Mouse (Mus musculus) embryo, embryonic 9.5 days (tissue): ENCODE results near the gene Gm27021.
A peak's percentile ranks its signal among the peaks of the same experiment; 100 is the strongest.

Experiments
- DNase-seq: peaks from one replicate; pipeline ENCODE4 v3.0.0-alpha.2; 2017; ENCODE audit errors: extremely low spot score

The Gm27021 gene

DNA sequence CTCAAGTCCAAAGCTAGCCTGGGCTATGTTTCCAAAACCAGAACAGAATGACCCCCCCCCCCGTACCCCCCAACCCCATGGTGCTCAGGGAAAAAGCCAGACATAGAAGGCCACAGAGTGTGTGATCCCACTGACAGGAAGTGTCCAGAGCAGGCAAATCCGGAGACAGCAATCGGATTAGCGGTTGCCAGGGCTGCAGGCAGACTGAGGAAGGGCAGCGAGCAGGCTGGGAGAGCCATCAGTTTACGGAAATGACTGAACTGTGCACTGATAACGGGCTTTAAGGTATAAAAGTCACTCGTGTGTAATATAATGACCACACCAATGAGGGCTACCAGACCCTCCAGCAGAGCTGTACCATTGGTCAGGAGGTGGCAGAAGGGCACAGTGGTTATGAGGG lies 26.6 kb downstream of the Gm27021 start:
- DNase-seq: no peak

DNA sequence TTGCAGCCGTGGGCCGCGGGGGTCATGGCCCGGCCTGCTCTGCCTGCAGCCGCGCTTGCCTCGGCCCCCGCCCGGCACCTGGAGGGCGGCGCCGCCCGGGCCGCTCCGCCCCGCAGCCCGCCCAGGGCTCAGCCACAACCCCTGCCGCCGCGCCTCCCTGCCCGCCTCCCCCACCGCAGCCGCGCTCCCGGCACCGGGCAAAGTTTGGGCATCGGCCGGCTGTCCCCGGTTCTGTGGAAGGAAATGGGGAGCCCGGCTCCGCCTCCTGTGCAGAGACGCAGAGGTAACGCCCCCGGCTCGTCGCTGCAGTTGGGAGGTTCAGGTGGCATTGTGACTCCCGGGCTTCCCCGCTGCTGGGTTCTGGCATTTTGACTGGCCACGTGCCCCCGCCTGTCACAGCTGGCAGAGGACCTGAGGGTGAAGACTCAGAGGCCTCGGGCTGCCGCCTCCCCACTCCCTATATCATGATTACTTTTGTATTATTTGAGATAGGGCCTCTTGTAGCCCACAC lies 33.5 kb downstream of the Gm27021 start:
- DNase-seq: peak; percentile 42

DNA sequence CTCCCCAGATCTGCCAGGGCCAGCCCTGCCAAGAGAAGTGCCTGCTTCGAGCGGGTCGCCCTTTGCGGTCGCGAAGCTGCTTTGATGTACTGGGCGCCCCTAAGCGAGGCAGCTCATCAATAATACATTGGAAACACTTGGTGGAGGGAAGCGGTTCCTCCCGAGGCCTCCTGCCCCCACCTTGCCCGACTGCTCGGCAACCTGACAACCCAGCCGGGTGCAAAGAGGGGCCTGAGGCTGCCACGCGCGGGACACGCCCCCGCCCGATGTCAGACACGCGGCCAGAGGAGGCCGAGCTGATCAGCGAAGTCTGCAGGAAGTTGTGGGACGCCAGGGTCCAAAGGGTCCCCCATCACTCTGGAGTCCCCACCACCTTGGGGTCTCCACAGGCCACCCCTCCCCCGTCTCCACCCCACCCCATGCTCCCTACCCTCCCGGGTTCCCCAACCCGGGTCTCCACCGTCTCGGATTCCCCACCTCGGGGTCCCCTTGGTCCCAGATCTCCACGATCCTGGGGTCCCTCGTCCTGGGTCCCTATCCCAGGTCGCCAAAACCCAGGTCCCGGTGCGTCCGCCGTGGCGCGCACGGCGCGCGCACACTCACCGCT lies 34.1 kb downstream of the Gm27021 start:
- no peak for DNase-seq

DNA sequence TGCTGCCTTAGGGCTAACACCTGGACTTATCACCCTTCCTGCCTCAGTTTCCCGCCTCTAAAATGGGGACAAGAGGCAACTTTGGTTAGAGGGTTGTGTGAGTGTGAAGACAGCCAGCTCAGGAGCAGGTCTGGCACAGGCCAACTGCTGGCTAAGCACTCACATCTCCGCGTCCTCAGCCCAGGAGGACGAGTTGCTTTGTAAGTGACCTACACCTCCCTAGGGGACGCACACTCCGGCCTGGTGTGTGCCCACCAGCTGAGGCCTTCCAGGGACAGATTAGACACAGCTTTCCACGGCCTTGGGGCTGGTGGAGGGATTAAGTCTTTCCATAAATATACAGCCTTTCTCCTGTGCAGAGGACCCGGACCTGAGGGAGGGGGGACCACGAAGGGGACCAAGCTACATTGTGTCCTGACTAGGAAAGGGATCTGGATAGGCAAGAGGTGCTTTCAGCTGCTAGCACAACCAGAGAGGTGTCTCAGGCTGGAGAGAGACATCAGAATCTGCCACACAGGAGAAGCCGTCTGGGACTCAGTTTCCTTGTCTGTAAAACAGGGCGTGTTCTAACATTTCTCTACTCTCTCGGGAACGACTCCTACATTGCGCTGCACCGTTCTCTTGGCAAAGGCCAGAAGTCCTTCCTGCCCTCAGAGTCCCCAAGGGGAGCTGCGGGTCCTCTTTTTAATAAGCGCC lies 34.8 kb downstream of the Gm27021 start:
- DNase-seq: no peak

DNA sequence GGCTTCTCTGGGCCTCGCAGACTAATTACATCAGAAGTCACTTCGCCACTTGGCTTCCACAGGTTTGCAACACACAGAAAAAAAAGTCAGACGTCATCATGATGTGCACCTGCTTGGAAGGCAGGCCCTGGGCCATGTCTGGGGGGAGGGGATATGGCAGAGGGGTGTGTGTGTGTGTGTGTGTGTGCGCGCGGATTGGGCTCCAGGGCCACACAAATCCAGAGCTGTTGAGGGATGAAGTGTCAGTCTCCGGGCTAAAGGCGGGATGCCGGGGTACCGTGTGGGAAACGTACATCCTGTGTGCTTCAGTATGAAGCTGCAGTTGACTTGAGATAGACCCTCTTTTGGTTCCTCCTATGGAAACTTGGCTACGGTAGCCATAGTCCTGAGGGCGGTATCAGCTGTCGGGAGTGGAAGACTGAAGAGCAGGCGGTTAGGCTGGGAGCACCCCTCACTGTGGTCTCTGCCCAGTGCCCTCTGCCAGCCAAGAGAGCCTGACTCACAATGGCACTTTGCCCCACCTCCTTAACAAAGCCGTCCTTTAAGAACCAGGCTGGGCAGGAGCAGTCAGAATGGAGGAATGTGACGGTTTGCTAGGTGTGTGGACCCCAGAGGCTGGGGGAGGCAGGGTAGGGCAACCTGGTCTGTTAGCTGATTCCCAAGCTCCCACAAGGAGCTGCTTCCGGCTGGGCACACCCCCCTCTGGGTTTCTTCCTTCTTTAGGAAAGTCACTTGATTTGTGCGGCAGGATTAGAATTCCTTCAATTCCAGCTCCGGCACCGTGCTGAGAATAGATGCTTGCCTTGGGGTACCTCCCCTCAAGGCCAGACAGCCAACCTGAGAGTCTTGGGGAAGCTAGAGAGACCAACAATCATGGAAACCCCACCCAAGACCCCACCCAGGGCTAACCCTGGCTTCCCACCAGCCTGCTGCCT lies 36.2 kb downstream of the Gm27021 start:
- no peak for DNase-seq

DNA sequence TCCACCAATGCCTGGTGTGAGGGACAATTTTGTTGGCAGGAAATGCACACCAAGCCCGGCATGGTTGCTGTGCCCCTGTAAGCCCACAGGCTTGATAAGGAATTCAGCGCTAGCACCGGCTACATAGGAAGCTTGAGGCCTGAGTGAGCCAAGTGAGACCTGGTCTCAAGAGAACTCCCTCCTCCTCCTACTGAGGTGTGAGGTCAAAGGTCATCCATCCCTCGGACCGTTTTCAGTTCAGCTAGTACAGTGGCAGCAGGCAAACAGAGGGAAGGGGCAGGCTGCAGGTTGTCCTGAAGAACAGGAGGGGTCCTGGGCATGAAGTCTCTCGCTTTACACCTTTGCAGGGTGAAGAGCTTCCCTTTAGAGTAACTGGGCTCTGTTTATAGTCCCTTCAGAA lies 37.0 kb downstream of the Gm27021 start:
- no peak for DNase-seq

DNA sequence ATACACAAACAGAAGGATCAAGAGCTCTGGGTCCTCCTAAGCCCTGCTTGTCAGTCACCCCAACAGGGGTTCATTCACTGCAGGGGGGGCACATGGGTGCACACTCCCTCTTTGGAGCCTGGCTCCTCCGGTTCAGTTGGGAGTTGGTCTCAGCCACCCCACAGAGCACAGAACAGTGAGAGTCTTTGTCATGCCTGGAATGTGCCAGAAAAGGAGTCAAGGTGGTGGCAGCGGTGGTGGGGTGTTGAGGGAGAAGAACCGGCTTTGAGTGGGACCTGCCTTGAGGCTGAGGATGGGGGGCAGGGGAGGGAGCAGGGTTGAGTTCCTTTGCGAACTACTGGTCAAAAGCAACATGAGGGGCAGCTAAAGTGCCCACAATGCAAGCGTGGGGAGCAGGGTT lies 37.8 kb downstream of the Gm27021 start:
- DNase-seq: no peak

DNA sequence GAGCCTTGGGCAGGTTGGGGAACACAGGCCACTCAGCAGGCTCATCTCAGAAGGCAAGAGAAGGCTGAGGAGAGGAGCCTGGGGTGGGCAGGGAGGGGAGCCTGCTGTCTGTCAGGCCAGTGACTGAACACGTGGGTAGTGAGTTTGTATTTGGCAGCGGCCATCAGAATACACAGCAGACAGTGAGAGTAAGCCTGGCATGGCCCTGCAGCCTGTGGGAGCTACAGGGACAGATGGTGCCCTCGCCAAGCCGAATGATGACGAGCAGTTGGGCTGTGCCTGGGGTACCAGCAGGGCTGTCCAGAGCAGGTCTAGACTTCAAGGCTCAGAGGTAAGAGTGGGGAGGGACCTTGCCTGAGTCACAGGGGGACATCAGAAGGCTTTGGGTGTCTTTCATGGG lies 40.6 kb downstream of the Gm27021 start:
- no peak for DNase-seq

DNA sequence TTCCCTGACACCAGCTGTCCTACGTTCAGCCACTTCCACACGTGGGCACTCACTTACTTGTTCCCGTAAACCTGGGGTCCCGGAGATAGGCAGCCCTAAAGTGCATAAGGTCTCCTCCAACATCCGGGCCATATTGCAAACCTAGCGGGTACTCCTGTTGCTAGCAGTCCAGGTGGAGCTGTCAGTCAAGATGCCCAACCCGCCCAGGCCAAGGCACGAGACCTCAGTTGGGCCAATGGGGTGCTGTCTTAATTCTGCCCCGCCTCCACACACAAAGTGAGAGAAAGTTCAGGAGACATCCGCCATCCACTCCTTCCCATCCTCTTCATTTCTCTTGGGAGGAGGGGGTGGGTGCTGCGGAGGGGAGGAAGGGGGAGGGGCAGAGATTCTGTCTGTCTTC lies 41.4 kb downstream of the Gm27021 start:
- no peak for DNase-seq

DNA sequence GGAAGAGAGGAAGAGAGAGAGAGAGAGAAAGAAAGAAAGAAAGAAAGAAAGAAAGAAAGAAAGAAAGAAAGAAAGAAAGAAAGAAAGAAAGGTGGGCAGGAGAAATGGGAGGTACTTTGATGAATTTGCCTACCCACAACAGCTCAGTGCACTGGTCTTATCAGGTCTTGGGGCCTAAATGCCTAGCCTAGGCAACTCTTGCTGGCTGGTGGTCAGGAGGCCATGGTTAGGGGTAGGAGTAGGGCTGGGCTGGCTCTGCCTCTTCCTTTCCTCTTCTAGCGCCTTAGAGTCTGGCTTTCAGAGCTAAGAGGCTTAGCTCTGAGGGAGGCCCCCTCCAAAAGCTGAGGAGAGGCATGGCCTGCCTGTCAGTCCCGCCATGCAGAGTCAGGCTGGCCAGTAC lies 44.3 kb downstream of the Gm27021 start:
- no peak for DNase-seq

DNA sequence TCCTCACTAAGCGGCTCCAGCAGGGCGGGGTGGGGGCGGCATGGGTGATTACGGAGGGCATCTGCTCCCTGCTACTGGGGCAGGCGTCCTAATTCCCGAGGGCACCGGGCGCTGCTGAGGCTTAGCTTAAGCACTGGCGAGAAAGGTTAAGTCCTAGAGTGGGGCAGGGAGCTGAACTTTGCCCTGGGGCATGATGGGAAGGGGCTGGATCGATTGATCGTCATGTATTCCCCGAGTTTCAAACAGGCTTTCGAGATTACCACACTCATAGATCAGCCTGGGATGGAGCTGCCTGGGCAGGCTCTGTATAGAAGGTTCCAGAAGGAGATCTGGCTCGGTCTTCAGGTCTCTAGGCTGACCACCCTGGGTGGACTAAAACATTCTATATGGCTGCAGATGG lies 45.7 kb downstream of the Gm27021 start:
- no peak for DNase-seq

DNA sequence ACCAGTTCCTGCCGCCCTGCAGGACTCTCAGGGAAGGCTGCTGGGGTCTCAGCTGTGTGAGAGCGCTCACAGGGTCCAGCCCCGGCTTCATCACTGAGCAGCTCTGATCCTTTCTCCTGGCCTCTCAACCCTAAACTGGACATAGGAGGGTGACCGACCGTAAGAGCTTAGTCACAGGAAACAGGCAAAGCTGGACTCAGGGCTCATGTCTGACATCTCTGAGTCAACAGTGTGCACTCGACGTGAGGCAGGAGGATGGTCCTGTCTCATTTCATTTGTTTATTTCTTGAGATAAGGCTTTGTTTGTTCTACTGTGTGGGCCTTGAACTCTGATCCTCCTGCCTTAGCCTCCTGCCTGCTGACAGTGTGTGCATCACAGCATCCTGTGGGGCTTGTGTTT lies 47.4 kb downstream of the Gm27021 start:
- no peak for DNase-seq

DNA sequence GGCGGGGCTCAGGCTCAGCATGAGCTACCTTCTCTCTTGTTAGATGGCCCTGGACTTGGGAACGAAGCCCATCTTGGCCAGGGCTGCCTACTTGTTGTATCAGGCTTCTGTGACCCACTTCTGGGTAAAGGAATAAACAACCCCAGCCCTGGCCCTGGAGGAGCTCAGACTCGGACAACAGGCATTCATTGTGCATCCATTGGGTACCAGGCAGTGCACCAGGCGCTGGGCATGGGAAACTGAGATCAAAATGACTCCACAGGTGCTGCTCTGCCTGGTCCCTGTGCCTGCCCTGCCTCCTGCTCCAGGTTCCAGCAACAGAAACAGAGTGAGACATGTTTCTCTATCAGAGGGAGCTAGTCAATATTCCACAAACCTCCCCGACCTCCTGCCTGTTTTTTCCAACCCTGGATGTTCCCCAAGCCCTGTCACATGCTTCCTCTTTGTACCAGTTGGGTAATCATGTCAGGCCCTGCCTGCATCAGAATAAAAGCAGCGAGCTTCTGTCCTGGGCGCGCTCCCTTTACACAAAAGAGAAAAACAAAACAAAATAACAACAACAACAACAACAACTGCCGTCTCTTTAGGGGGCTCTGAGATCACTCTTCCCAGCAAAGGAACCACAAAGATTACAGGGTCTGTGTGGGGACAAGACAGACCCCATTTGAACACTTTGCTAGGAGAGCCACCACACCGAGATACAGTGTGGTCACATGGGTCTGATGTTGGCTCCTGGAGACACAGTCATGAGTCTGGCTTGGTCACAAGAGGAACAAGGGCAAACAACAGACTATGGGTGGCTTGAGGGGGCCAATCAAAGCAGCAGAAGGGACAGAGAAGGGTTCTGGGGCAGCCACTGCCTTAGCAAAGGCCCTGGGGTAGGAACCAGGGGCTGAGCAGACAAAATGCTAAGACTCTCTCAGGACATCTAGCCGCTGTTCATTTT lies 48.4 kb downstream of the Gm27021 start:
- DNase-seq: no peak

DNA sequence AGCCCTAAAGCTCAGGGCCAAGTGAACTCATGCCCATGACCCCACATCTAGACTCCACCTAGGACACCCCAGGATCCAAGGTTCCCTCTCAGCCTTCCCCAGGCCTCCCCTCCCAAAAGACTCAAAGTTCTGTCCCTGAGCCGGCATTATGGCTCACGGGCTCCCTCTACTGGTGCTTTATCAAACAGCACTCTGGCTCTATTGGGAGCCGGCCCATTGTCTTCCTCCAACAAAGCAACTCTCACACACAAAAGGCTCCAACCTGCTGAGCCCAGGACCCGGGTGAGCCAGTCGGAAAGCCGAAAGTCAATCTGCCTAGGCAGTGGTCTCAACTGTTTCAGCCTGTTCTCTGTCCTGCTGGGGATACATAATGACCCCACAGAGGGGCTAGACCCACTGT lies 49.8 kb downstream of the Gm27021 start:
- DNase-seq: peak; percentile 89

DNA sequence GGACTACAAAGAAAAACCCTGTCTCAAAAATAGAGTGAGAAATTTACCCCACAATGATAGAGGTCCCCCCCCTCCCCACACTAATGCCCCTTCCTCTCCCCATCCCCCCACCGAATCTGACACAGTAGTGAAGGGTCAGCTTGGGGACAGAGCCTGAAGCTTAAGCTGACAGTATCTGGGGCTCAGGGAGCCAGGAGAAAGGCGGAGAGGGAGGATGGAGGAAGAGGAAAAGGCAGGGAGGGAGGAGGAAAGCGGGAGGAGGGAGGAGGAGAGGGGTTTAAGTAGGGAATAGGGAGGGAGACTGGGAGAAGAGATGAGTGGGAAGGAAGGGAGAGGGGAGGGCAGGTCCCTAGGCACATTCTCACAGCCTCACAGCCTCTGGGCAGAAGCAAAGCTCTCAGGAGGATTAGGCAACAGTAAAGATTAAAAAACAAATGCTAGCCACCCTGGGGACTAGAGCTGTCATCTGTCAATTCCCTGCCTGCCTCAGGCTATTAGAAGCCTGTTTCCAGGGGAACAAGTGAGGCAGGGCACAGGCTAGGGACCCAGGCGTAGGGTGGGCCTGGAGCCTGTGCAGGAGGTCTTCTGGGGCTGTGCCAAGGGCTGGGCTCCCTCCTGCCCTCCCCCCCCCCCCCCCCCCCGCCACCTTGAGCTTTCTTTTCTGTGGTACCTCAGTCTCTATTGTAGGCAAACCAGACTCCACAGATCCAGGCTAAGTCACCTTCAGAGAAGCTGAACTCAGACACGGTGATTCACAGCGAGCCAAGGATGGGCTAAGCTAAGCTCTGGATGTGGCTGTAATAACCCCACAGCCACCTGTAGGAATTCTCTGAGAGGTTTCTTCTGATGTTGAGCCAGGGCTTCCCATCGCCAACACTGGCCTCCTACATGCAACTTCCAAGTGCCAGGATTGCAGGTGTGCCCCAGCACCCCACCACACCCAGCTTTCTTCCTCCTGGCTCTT lies 50.9 kb downstream of the Gm27021 start:
- DNase-seq: no peak

DNA sequence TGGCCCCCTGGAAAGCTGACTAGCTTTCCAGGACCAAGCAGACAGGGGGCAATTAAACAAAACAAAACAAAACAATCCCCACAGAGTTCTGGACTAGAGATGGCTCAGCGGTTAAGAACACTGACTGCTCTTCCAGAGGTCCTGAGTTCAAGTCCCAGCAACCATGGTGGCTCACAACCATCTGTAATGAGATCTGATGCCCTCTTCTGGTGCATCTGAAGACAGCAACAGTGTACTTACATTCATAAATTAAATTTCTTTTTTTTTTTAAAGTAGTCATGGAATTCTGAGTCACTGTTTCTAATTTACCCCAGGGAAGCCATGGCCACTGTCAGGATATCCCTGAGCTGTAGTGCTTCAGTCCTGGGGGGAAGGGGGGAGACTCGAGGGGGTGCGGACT lies 53.4 kb downstream of the Gm27021 start:
- DNase-seq: no peak

DNA sequence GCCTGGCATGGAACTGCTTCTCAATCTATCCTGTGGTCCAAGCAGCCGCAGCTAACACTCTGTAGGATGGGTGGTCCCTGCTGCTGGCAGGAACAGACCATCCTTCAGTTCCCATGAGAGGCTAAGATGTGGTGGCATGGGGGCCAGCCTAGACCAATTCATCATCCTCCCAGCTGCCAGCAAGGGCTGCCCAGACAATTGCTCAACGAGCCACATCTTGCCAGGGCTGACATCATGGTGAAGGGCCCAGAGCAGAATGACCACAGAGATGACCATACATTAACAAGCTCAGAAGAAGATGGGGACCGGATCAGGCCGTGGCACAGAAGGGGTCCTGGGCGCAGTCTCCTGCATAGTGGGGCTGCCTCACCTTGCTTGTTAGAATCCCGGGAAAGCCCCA lies 57.1 kb downstream of the Gm27021 start:
- DNase-seq: no peak

DNA sequence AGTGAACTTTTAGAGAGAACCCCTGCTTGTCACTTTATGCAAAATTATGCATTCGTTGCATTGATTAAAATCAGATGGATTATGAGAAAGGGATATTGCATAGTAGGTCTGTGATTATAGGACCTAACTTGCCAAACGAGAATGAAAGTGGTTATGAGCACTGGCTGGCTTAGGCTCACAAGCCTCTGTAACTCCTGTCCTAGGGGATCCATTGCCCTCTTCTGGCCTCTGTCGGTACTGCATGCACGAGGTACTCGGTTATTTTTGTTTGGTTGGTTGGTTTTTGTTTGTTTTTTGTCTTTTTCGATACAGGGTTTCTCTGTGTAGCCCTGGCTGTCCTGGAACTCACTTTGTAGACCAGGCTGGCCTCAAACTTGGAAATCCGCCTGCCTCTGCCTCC lies 60.0 kb downstream of the Gm27021 start:
- DNase-seq: peak; percentile 63

DNA sequence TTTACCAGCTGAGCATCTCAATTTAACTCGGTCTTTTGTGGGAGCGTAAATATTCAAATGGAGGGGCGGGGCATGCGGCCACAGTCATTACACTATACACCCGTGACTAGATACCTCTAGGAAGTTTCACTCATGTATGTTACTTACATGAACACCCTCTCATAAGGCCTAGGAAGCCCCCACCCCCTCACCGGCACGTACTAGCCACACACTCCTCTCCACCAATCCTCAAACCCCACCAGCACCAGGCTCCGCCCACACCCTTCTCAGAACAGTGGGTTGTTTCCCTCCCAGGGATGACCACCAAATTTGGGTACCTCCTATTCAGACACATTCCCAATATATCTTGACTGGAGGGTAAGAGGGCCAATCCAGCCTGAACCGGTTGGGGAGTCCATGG lies 60.4 kb downstream of the Gm27021 start:
- no peak for DNase-seq

DNA sequence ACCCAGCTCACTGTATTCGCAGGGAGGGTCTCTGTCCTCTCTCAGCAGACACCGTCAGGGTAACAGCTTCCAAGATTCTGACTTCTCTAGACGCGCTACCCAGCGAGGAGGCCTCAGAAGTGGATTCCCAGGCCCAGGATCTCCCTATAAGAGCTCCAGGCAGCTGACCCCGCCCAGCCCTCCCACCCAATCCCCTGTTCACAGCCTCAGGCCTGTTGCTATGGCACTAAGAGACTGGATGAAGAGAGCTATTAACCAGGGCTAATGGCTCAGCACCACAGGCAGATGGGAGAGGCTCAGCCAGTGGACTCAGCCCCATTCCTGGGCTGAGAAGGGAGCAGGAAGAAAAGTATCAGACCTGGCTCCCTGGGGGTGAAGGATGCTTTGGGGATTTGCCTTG lies 65.2 kb downstream of the Gm27021 start:
- DNase-seq: no peak
